Mouse (Mus musculus): ENCODE measurements around the gene Anxa6. TPM values are rescaled to one million over a fixed set of nuclear protein-coding genes. Genes with fewer than 3 reads are reported as not detected.

Gene Anxa6
- total and polyA plus RNA-seq, 3 experiments: 115 to 168 (median 162) TPM

- Histone ChIP-seq H3K9me3 (replicated peaks; ENCODE audit: low read length) (peaks cover 10% of the 10 kb centered on the region), H3K27me3 (replicated peaks) (no peaks in the 10 kb centered on the region), H3K9ac (ENCODE audit: insufficient read depth, low read depth) (peak overlapping the region; percentile 66), H3K79me2 (replicated peaks; ENCODE audit: control insufficient read depth, extremely low read depth, insufficient read depth, poor library complexity, severe bottlenecking) (no peaks in the 10 kb centered on the region), H3K27ac (ENCODE audit: insufficient read depth, low read depth) (peak overlapping the region; percentile 75; the same call in 1 of the 2 replicates), H3K36me3 (replicated peaks in 1 of 2; ENCODE audit: control insufficient read depth in 1 of 2, insufficient read depth in 1 of 2, low read length in 1 of 2) (no peaks in the 10 kb centered on the region), H3K4me2 (ENCODE audit: insufficient read depth, low read depth, poor library complexity, severe bottlenecking) (peak overlapping the region; percentile 97; the same call in 1 of the 2 replicates), H3K4me1 (ENCODE audit: control insufficient read depth in 1 of 2, insufficient read depth in 2 of 2) (peaks cover 16 to 64% of the 10 kb centered on the region in 2 experiments), H3K4me3 (replicated peaks in 1 of 3; ENCODE audit: low read depth in 2 of 3, low read length in 2 of 3, poor library complexity in 1 of 3) (no peak overlapping the region)
- DNase-seq (ENCODE audit: extremely low read depth): no peak
- in situ Hi-C loops (cut with MboI; ENCODE audit: low pct_ligation_motif_present, low pct_unique_long_range_greater_than_20kb, low sequenced_read_pairs): no loop called here
- dilution Hi-C loops (cut with MboI; ENCODE audit: extremely low pct_ligation_motif_present, extremely low pct_unique_long_range_greater_than_20kb, low sequenced_read_pairs): no loop called here
- TF ChIP-seq POLR2AphosphoS2 (IDR thresholded peaks at IDR 0.05; ENCODE audit: low read depth, low read length) (no peak), HCFC1 (IDR thresholded peaks at IDR 0.05; ENCODE audit: low read depth, low read length) (no peak), JUN (IDR thresholded peaks at IDR 0.05; ENCODE audit: insufficient read depth, low read depth, low read length) (no peak)
Observed at GRCm38 (mm10) chr11:54971365-54972048, 61.7 kb downstream of the Anxa6 start.

- Histone ChIP-seq H3K4me2 (ENCODE audit: insufficient read depth, low read depth, poor library complexity, severe bottlenecking) (no peak overlapping the region), H3K4me1 (ENCODE audit: control insufficient read depth in 1 of 2, insufficient read depth in 2 of 2) (peaks cover 16 to 46% of the 10 kb centered on the region in 2 experiments), H3K9ac (ENCODE audit: insufficient read depth, low read depth) (no peak overlapping the region), H3K36me3 (replicated peaks in 1 of 2; ENCODE audit: control insufficient read depth in 1 of 2, insufficient read depth in 1 of 2, low read length in 1 of 2) (peaks cover 0 to 2% of the 10 kb centered on the region in 2 experiments), H3K9me3 (replicated peaks; ENCODE audit: low read length) (peaks cover 14% of the 10 kb centered on the region), H3K4me3 (replicated peaks in 1 of 3; ENCODE audit: low read depth in 2 of 3, low read length in 2 of 3, poor library complexity in 1 of 3) (no peak overlapping the region), H3K27me3 (replicated peaks) (no peaks in the 10 kb centered on the region), H3K27ac (ENCODE audit: insufficient read depth, low read depth) (peak overlapping the region; percentile 25), H3K79me2 (replicated peaks; ENCODE audit: control insufficient read depth, extremely low read depth, insufficient read depth, poor library complexity, severe bottlenecking) (peaks cover 25% of the 10 kb centered on the region)
- dilution Hi-C loops (cut with MboI; ENCODE audit: extremely low pct_ligation_motif_present, extremely low pct_unique_long_range_greater_than_20kb, low sequenced_read_pairs): no loop called here
- in situ Hi-C loops (cut with MboI; ENCODE audit: low pct_ligation_motif_present, low pct_unique_long_range_greater_than_20kb, low sequenced_read_pairs): no loop called here
- TF ChIP-seq ZNF384 (IDR thresholded peaks at IDR 0.05; ENCODE audit: low read depth, low read length) (no peak), ZMIZ1 (IDR thresholded peaks at IDR 0.05; ENCODE audit: low read depth, low read length) (no peak), USF1 (IDR thresholded peaks at IDR 0.05; ENCODE audit: low read depth, low read length) (no peak), MYC (IDR thresholded peaks at IDR 0.05; ENCODE audit: low read depth, low read length) (no peak), JUND (conservative IDR thresholded peaks at IDR 0.05; ENCODE audit: low read depth, low read length) (no peak), RAD21 (IDR thresholded peaks at IDR 0.05; ENCODE audit: low read depth, low read length) (no peak), IRF4 (IDR thresholded peaks at IDR 0.05; ENCODE audit: low read depth, low read length) (no peak), ZC3H11A (IDR thresholded peaks at IDR 0.05; ENCODE audit: low read depth, low read length) (no peak), SMC3 (IDR thresholded peaks at IDR 0.05; ENCODE audit: low read depth, low read length) (no peak), TCF12 (IDR thresholded peaks at IDR 0.05; ENCODE audit: low read depth, low read length) (no peak), TBP (conservative IDR thresholded peaks at IDR 0.05; ENCODE audit: low read depth, low read length) (no peak), MEF2A (IDR thresholded peaks at IDR 0.05; ENCODE audit: borderline replicate concordance, low read depth, low read length) (no peak), GABPA (IDR thresholded peaks at IDR 0.05; ENCODE audit: insufficient replicate concordance, low read depth, low read length) (no peak), POLR2AphosphoS2 (IDR thresholded peaks at IDR 0.05; ENCODE audit: low read depth, low read length) (no peak)
- no peak for DNase-seq (ENCODE audit: extremely low read depth)
Observed at GRCm38 (mm10) chr11:54965234-54965633, 68.0 kb downstream of the Anxa6 start.

All from CH12.LX (cell line).